9 mouse cellular contexts compared by ENCODE assay signal in genomic region chr19:7108114-7108905, GRCm38 (mm10). TPM values are rescaled to one million over a fixed set of nuclear protein-coding genes. Genes with fewer than 3 reads are reported as not detected.
DNase-seq lines count a peak whose midpoint lies in the region; ATAC-seq and TF ChIP-seq lines count a peak whose summit lies in the region.
"Had no signal": no experiment of that assay in that cellular context is flagged by ENCODE, and none has a peak within 500 bp of the region (broad histone marks: within the 10 kb centered on the region; RNA-seq: fewer than 3 reads in every experiment).

No protein-coding gene starts in this region.

- no peak overlapping the region for H3K4me2 ChIP-seq in heart, embryonic 16.5 days (ENCODE audit: low read depth, low read length)

- H3K36me3 ChIP-seq in heart, embryonic 16.5 days (ENCODE audit: control insufficient read depth, insufficient read depth), result no peaks in the 10 kb centered on the region
- no peaks in the 10 kb centered on the region for H3K36me3 ChIP-seq in G1E (replicated peaks)

- no peak for ATAC-seq in heart, embryonic 16.5 days (replicated peaks; ENCODE audit: extremely low read depth, insufficient read depth, low FRiP score)
- ATAC-seq in G1E (ENCODE audit: extremely low read depth, insufficient number of reproducible peaks, low FRiP score, poor library complexity, severe bottlenecking), result no peak

- peak overlapping the region; percentile 30; the same call in 1 of the 2 replicates for H3K27ac ChIP-seq in heart, embryonic 16.5 days (ENCODE audit: low read length)

- H3K27me3 ChIP-seq in heart, embryonic 16.5 days (ENCODE audit: control insufficient read depth, insufficient read depth, low read length), result no peaks in the 10 kb centered on the region
- H3K27me3 ChIP-seq in G1E (ENCODE audit: insufficient read depth, low read length), result peaks cover 20% of the 10 kb centered on the region; the same call in 1 of the 2 replicates

- H3K4me3 ChIP-seq in heart, embryonic 16.5 days (ENCODE audit: low read length), result no peak overlapping the region
- no peak overlapping the region for H3K4me3 ChIP-seq in G1E (ENCODE audit: low read depth, low read length)

- H3K9ac ChIP-seq in heart, embryonic 16.5 days (ENCODE audit: low read length), result no peak overlapping the region

- peak; percentile 16; the same call in 1 of the 2 replicates for TF ChIP-seq CTCF in G1E (IDR thresholded peaks at IDR 0.05; ENCODE audit: low read depth, low read length)

- H3K9me3 ChIP-seq in heart, embryonic 16.5 days (replicated peaks; ENCODE audit: control insufficient read depth, low read length), result no peaks in the 10 kb centered on the region
- no peaks in the 10 kb centered on the region for H3K9me3 ChIP-seq in G1E (replicated peaks)

- peaks cover 34% of the 10 kb centered on the region for H3K4me1 ChIP-seq in heart, embryonic 16.5 days (ENCODE audit: control insufficient read depth, insufficient read depth, low read length)
- H3K4me1 ChIP-seq in G1E (ENCODE audit: insufficient read depth, low read depth, low read length), result no peaks in the 10 kb centered on the region

- WGBS in heart, embryonic 16.5 days, result 40% methylated on average over 6 of the region's 6 CpGs

- DNase-seq in heart, adult 9 months (ENCODE audit: low spot score in 2 of 2), result no peak
- peak; percentile 81 for DNase-seq in 3T3-L1 (ENCODE audit: low read depth, low spot score)
- peak; percentile 20 for DNase-seq in G1E (ENCODE audit: low spot score)
- peak; percentile 61 to 63 for DNase-seq in kidney, adult 8-10 months
- peak; percentile 66 for DNase-seq in retina, postnatal 1 day
- no peak for DNase-seq in gastrocnemius, adult 18-20 months (ENCODE audit: low spot score)
- no peak for DNase-seq in layer of hippocampus, postnatal 25 days (ENCODE audit: extremely low spot score in 1 of 2, low spot score in 1 of 2)

RNA-seq across cellular contexts. Expression of gene Flrt1, which starts 2.8 kb away (rescaled TPM):
- 1.6 and 1.9 TPM in 2 replicates for polyA plus RNA-seq in heart, embryonic 16.5 days (2015; fragmentation: Nextera tagmentation; extraction: Ambion mirVana)
- total RNA-seq in G1E (2014; fragmentation: Nextera tagmentation) (not detected in 2 replicates), G1E (2017) (0.05 and 0.12 TPM in 2 replicates)
- not detected in 2 replicates for polyA plus RNA-seq in G1E (2012)
- total RNA-seq in gastrocnemius, adult 18-20 months (2021), result 1 to 10 TPM; 1.1 to 1.9 TPM
- 10 to 100 TPM; 18.3 to 21.2 TPM for total RNA-seq in layer of hippocampus, postnatal 25 days (2021)
- total RNA-seq: common myeloid progenitor, adult 5-6 weeks had no signal

RNA-seq across cellular contexts. Expression of gene Macrod1, which starts 51.7 kb away (rescaled TPM):
- polyA plus RNA-seq in heart, embryonic 16.5 days (2015; fragmentation: Nextera tagmentation; extraction: Ambion mirVana), result 61.0 and 64.3 TPM in 2 replicates
- total RNA-seq in G1E (2014; fragmentation: Nextera tagmentation) (not detected in 2 replicates), G1E (2017) (not detected in 2 replicates)
- 0.60 and 0.89 TPM in 2 replicates for polyA plus RNA-seq in G1E (2012)
- total RNA-seq in gastrocnemius, adult 18-20 months (2021), result 100 to 1,000 TPM; 276 to 311 TPM
- 10 to 100 TPM; 16.4 to 22.0 TPM for total RNA-seq in layer of hippocampus, postnatal 25 days (2021)

Comparison
In these comparisons a context has a peak if more than half of its experiments do, and no peak if none do; other contexts are left out.
1. DNase-seq: peak in 3T3-L1 (single experiment), G1E (single experiment), kidney, adult 8-10 months (2 of 2) and retina, postnatal 1 day (single experiment); none in heart, adult 9 months (0 of 2), gastrocnemius, adult 18-20 months (single experiment) and layer of hippocampus, postnatal 25 days (0 of 2).
2. RNA of gene Flrt1, which starts 2.8 kb away (total RNA-seq): 18.3 to 21.2 TPM in layer of hippocampus, postnatal 25 days; 1.1 to 1.9 TPM in gastrocnemius, adult 18-20 months and 0.05 to 0.12 TPM in G1E; every median in the first group is over 4 times any median in the second.
3. RNA of gene Macrod1, which starts 51.7 kb away (total RNA-seq): 276 to 311 TPM in gastrocnemius, adult 18-20 months and 16.4 to 22.0 TPM in layer of hippocampus, postnatal 25 days; not detected in G1E; every median in the first group is over 10 times any median in the second.